In genomic region chr12:104492009-104492408, GRCm38 (mm10) we compare ENCODE assay signal across 14 mouse cellular contexts. TPM values are rescaled to one million over a fixed set of nuclear protein-coding genes. Genes with fewer than 3 reads are reported as not detected.
A peak's percentile ranks its signal among the peaks of the same experiment; 100 is the strongest.
DNase-seq lines count a peak whose midpoint lies in the region.
"Had no signal": no experiment of that assay in that cellular context is flagged by ENCODE, and none has a peak within 500 bp of the region (broad histone marks: within the 10 kb centered on the region; RNA-seq: fewer than 3 reads in every experiment).

No protein-coding gene starts in this region.

- WGBS in heart, embryonic 10.5 days: 24% methylated on average over 6 of the region's 6 CpGs

- no peaks in the 10 kb centered on the region for H3K36me3 ChIP-seq in heart, embryonic 10.5 days
- H3K36me3 ChIP-seq: forebrain, embryonic 10.5 days had no signal

- H3K9me3 ChIP-seq in heart, embryonic 10.5 days: no peaks in the 10 kb centered on the region
- H3K9me3 ChIP-seq: forebrain, embryonic 10.5 days had no signal

- H3K4me1 ChIP-seq in heart, embryonic 10.5 days: peaks cover 5% of the 10 kb centered on the region; the same call in 1 of the 2 replicates
- H3K4me1 ChIP-seq: forebrain, embryonic 10.5 days had no signal

- peaks cover 30% of the 10 kb centered on the region for H3K27me3 ChIP-seq in heart, embryonic 10.5 days (ENCODE audit: insufficient read depth, poor library complexity, severe bottlenecking)

- H3K4me3 ChIP-seq in heart, embryonic 10.5 days: no peak overlapping the region
- H3K4me3 ChIP-seq: forebrain, embryonic 10.5 days had no signal

- DNase-seq in heart, adult 18-20 months: peak; percentile 67 to 83
- no peak for DNase-seq in heart, embryonic 10.5 days (ENCODE audit: low spot score)
- peak; percentile 15 for DNase-seq in ovary, adult 18-20 months (ENCODE audit: low spot score)
- no peak for DNase-seq in ovary, postnatal 10 days (ENCODE audit: low spot score)
- DNase-seq in gastrocnemius, adult 18-20 months (ENCODE audit: low spot score): peak; percentile 80
- peak; percentile 38 for DNase-seq in heart, postnatal 25 days (ENCODE audit: low spot score)
- no peak for DNase-seq in urinary bladder, postnatal 25 days (ENCODE audit: low spot score)
- DNase-seq in frontal cortex, postnatal 25 days (ENCODE audit: low spot score in 2 of 2): no peak
- DNase-seq: kidney, adult 8-10 months; layer of hippocampus, postnatal 36 days; liver had no signal

- intact Hi-C loops in heart, postnatal 25 days (cut with DNase I): loop anchor here (5.0 kb wide), 1 partner anchor 65 kb away; no protein-coding TSS in a partner anchor

- no peak overlapping the region for H3K27ac ChIP-seq in heart, embryonic 10.5 days
- H3K27ac ChIP-seq: forebrain, embryonic 10.5 days had no signal

RNA-seq across cellular contexts. Expression of gene Gsc, which starts 18.9 kb away (rescaled TPM):
- total RNA-seq in heart, adult 18-20 months (2021): not detected
- polyA plus RNA-seq in heart, embryonic 10.5 days (2016; fragmentation: Nextera tagmentation; extraction: Ambion mirVana): 1.2 and 4.0 TPM in 2 replicates
- total RNA-seq in gastrocnemius, adult 18-20 months (2021): not detected
- total RNA-seq in heart, postnatal 25 days (2021): under 1 TPM in 1 of 2 experiments, not detected in 1; 0.20 TPM
- total RNA-seq: CH12.LX; layer of hippocampus, postnatal 36 days had no signal
- polyA plus RNA-seq: cortical plate, adult 2 months had no signal

Comparison
In these comparisons a context has a peak if more than half of its experiments do, and no peak if none do; other contexts are left out.
1. DNase-seq: peak in heart, adult 18-20 months (2 of 2), ovary, adult 18-20 months (single experiment), gastrocnemius, adult 18-20 months (single experiment) and heart, postnatal 25 days (single experiment); none in heart, embryonic 10.5 days (single experiment), ovary, postnatal 10 days (single experiment), urinary bladder, postnatal 25 days (single experiment) and frontal cortex, postnatal 25 days (0 of 2).